Mouse (Mus musculus): ENCODE data around the gene Prdm16.

GRCm38 (mm10) chr4:154399634-154400033 lies 237.0 kb downstream of the Prdm16 start:
- TF ChIP-seq REST (IDR thresholded peaks at IDR 0.05; ENCODE audit: insufficient read depth, insufficient read length), result no peak
- no peak for TF ChIP-seq E2F4 (IDR thresholded peaks at IDR 0.05; ENCODE audit: insufficient read depth)
- no peak for TF ChIP-seq SRF (IDR thresholded peaks at IDR 0.05; ENCODE audit: control insufficient read depth, insufficient read length, low read depth)
- no peak for TF ChIP-seq POLR2A (IDR thresholded peaks at IDR 0.05; ENCODE audit: insufficient read length, low read depth)
- no peak for TF ChIP-seq POLR2AphosphoS2 (IDR thresholded peaks at IDR 0.05; ENCODE audit: insufficient read length, low read depth)
- TF ChIP-seq CEBPB (IDR thresholded peaks at IDR 0.05; ENCODE audit: insufficient read depth, poor library complexity, severe bottlenecking), result no peak
- TF ChIP-seq USF1 (IDR thresholded peaks at IDR 0.05; ENCODE audit: low read depth), result no peak
- no peak for TF ChIP-seq MAX (IDR thresholded peaks at IDR 0.05; ENCODE audit: low read depth)
- TF ChIP-seq TCF3 (IDR thresholded peaks at IDR 0.05; ENCODE audit: insufficient read length, low read depth), result no peak
- no peak for TF ChIP-seq MYOG (IDR thresholded peaks at IDR 0.05; ENCODE audit: control insufficient read depth in 1 of 3, insufficient read depth in 1 of 3, insufficient read length in 2 of 3, low read depth in 2 of 3)

All from myocyte (in vitro differentiated cells).